Mouse (Mus musculus) limb, embryonic 11.5 days (tissue): ENCODE measurements around the gene Hoxd1. TPM values are rescaled to one million over a fixed set of nuclear protein-coding genes. Genes with fewer than 3 reads are reported as not detected.

Experiments
- ATAC-seq: fragments of 200-750 bp; cut with Nextera tagmentation; 2 replicates; pipeline ENCODE4 v1.8.0; 2017; ENCODE audit warnings: low read depth; ENCODE audit not compliant: insufficient number of reproducible peaks, low FRiP score, low TSS enrichment
- DNase-seq: peaks from one replicate; pipeline ENCODE4 v3.0.0-alpha.2; 2015; ENCODE audit warnings: low spot score
- H3K27ac ChIP-seq: fragments of 300-500 bp; sonication (generic); replicated peaks from 2 replicates; pipeline ENCODE4 v1.5.1; 2014; ENCODE audit warnings: low read depth, mild to moderate bottlenecking, low read length
- H3K27me3 ChIP-seq: fragments of 300-500 bp; sonication (generic); 2 replicates; pipeline ENCODE4 v1.6.1; 2014; ENCODE audit warnings: mild to moderate bottlenecking, low read length, mixed read lengths; ENCODE audit not compliant: control insufficient read depth, insufficient read depth
- H3K36me3 ChIP-seq: fragments of 300-500 bp; sonication (generic); 2 replicates; pipeline ENCODE4 v1.6.1; 2014; ENCODE audit warnings: mild to moderate bottlenecking, low read length, moderate library complexity, mixed read lengths; ENCODE audit not compliant: control insufficient read depth, insufficient read depth
- H3K4me1 ChIP-seq: fragments of 300-500 bp; sonication (generic); 2 replicates; pipeline ENCODE4 v1.6.1; 2014; ENCODE audit warnings: low read length, mixed read lengths; ENCODE audit not compliant: control insufficient read depth, insufficient read depth
- H3K4me2 ChIP-seq: fragments of 300-500 bp; sonication (generic); 2 replicates; pipeline ENCODE4 v1.6.1; 2014; ENCODE audit warnings: low read depth, mild to moderate bottlenecking, moderate library complexity; ENCODE audit not compliant: severe bottlenecking
- H3K4me3 ChIP-seq: fragments of 300-500 bp; sonication (generic); 2 replicates; pipeline ENCODE4 v1.5.1; 2014; ENCODE audit warnings: low read depth, low read length
- H3K9ac ChIP-seq: fragments of 300-500 bp; sonication (generic); 2 replicates; pipeline ENCODE4 v1.6.1; 2014; ENCODE audit warnings: mild to moderate bottlenecking, low read length
- H3K9me3 ChIP-seq: fragments of 300-500 bp; sonication (generic); 2 replicates; pipeline ENCODE4 v1.6.1; 2016; ENCODE audit warnings: low read length; ENCODE audit not compliant: control insufficient read depth
- WGBS: fragments of 180-500 bp; shearing (Covaris S2); extraction: QIAGEN DNeasy Blood & Tissue Kit; methylation state at CpG from one replicate; pipeline ENCODE4 v1.1.7; 2014; 5-methylcytosine and 5-hydroxymethylcytosine counted together
- polyA plus RNA-seq: library from polyadenylated mRNA; unstranded; fragments of >200 nt; fragmentation: Nextera tagmentation; extraction: Ambion mirVana; gene quantifications from 2 replicates; pipeline ENCODE4 v1.2.1, GENCODE M21; 2014

Hoxd1 gene
- polyA plus RNA-seq, 1 experiment from 2014 or later, result 0.17 TPM

DNA sequence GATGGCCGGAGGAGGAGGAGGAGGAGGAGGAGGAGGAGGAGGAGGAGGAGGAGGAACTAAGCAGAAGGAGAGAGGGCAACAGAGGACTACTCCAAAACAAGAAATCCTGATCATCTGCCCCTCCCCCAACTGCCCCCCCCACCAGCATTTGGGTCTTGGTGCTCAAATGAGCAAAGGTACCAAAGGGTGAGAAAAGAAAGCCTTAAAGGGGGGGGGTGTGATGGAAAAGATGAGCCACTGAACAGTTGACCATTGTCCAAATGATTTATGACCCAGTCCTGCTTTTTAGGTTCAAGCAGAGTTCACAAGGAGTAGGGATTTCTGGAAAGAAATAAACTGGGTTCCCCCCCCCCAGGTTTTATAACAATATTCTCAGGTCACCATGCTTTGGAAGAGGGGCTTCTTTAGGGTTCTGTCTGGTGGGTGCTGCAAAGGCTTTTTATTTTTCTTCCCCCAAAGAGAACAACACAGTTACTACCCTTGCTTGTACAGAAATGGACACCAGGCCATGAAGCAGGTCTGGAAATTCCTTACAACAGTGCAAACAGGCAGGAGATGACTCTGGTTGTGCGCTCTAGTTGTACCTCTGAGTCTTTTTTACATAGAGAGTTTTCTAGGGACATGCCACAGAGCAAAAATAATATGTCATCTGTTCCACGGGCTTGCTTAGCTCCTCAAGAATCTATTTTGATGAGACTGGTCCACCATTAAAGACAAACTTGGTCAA, 21.4 kb upstream of the Hoxd1 start:
- Histone ChIP-seq H3K27ac (no peak overlapping the region), H3K27me3 (peaks cover 75% of the 10 kb centered on the region), H3K9ac (no peak overlapping the region), H3K4me1 (peaks cover 40% of the 10 kb centered on the region), H3K36me3 (no peaks in the 10 kb centered on the region), H3K4me2 (no peak overlapping the region), H3K9me3 (no peaks in the 10 kb centered on the region), H3K4me3 (no peak overlapping the region)
- DNase-seq (no peak), ATAC-seq (no peak)
- WGBS, result 43% methylated on average over 2 of the region's 3 CpGs

DNA sequence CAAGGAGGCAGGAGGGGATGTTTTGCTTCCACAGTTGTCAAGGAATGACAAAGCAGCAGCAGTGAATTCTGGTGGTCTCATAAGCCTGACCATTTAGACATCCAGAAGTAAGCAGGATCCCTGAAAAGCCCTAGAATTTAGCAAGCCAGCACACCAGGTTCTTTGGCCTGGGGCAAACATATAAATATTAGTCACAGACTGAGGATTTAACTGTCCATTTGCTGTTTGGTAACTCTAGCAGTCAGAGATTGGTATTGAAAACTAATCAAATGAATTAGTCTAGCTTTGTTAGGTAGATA, 20.9 kb upstream of the Hoxd1 start:
- H3K4me1 ChIP-seq, result peaks cover 41% of the 10 kb centered on the region
- ATAC-seq (no peak), DNase-seq (no peak)
- no peak overlapping the region for H3K27ac ChIP-seq
- no peak overlapping the region for H3K9ac ChIP-seq
- H3K4me3 ChIP-seq, result no peak overlapping the region
- no peak overlapping the region for H3K4me2 ChIP-seq
- peaks cover 76% of the 10 kb centered on the region for H3K27me3 ChIP-seq
- no peaks in the 10 kb centered on the region for H3K36me3 ChIP-seq
- H3K9me3 ChIP-seq, result no peaks in the 10 kb centered on the region

DNA sequence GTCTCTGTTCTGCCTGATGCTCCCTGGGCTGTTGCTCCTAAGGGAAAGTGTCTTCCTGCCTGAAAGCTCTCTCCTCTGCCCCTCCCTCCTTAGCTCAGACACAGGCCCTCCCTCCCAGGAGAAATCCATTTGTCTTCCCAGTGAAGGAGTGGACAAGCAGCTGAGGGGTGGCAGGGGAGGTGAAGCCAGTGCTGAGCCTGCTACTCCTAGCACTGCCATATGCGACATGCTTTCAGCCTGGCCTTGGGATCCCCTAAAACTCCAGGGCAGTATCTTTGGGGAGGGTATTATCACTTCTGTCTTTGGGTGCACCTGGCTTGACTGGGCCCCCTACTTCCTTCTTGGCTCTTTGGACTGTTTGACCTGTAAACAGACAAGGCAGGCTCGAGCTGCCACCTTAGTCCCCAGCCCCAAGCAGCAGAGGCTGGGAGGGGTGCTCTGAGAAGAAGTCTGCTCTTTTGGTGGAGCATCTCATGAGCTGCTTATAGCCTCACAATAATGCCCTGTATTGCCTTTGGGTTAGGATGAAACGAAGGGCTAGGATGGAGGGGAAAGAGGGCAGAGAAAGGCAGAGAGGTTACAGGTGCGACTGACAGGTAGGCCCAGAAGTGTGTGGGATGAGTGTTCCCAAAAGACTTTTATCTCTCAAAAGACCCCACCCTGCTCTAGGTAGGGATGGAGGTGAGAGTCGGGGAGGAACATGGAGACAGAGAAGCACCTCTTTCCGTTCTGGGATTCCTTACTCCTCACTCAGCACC, 17.1 kb upstream of the Hoxd1 start:
- Histone ChIP-seq H3K27me3 (peaks cover 65% of the 10 kb centered on the region), H3K36me3 (no peaks in the 10 kb centered on the region), H3K4me1 (peaks cover 18% of the 10 kb centered on the region), H3K4me3 (no peak overlapping the region), H3K9ac (no peak overlapping the region), H3K27ac (no peak overlapping the region), H3K4me2 (peak overlapping the region; percentile 36; the same call in 1 of the 2 replicates), H3K9me3 (no peaks in the 10 kb centered on the region)
- no peak for ATAC-seq
- 8% methylated on average over 6 of the region's 6 CpGs for WGBS
- peak; percentile 25 for DNase-seq

DNA sequence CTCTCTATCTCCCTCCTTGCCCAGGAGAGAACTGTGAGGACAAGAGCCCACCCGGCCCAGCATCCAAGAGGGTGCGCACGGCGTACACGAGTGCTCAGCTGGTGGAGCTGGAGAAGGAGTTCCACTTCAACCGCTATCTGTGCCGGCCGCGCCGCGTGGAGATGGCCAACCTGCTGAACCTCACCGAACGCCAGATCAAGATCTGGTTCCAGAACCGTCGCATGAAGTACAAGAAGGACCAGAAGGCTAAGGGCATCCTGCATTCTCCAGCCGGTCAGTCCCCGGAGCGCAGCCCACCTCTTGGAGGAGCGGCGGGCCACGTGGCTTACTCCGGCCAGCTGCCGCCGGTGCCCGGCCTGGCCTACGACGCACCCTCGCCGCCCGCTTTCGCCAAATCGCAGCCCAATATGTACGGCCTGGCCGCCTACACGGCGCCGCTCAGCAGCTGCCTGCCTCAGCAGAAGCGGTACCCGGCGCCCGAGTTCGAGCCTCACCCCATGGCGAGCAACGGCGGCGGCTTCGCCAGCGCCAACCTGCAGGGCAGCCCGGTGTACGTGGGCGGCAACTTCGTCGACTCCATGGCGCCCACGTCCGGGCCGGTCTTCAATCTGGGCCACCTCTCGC, 16.4 kb upstream of the Hoxd1 start:
- ATAC-seq (no peak), DNase-seq (peak; percentile 60)
- peaks cover 64% of the 10 kb centered on the region for H3K27me3 ChIP-seq
- peaks cover 17% of the 10 kb centered on the region for H3K4me1 ChIP-seq
- peak overlapping the region; percentile 20 for H3K4me3 ChIP-seq
- H3K36me3 ChIP-seq, result no peaks in the 10 kb centered on the region
- no peaks in the 10 kb centered on the region for H3K9me3 ChIP-seq
- peak overlapping the region; percentile 12; the same call in 1 of the 2 replicates for H3K9ac ChIP-seq
- 2% methylated on average over 58 of the region's 58 CpGs for WGBS
- peak overlapping the region; percentile 36 for H3K4me2 ChIP-seq
- no peak overlapping the region for H3K27ac ChIP-seq

DNA sequence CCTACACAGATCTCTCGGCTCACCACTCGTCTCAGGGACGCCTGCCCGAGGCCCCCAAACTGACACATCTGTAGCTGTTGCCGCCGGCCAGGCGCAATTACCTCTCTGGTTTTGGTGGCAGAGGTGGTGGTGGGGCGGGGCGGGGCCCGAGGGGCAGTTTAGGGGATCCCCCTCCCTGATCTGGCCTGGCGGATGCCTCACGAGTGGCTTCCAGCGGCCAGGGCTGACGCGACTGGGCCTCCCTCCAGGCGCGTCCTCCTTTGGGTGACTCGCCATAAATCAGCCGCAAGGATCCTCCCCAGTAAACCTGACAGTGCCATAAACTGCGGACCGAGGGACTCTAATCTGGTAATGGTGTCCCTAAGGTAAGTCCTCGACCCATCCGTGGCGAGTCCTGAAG, 15.8 kb upstream of the Hoxd1 start:
- Histone ChIP-seq H3K9ac (no peak overlapping the region), H3K4me1 (peaks cover 17% of the 10 kb centered on the region), H3K4me3 (peak overlapping the region; percentile 20), H3K27ac (no peak overlapping the region), H3K9me3 (no peaks in the 10 kb centered on the region), H3K27me3 (peaks cover 68% of the 10 kb centered on the region), H3K4me2 (peak overlapping the region; percentile 36), H3K36me3 (no peaks in the 10 kb centered on the region)
- DNase-seq (peak; percentile 50), ATAC-seq (no peak)
- WGBS, result 6% methylated on average over 24 of the region's 24 CpGs

DNA sequence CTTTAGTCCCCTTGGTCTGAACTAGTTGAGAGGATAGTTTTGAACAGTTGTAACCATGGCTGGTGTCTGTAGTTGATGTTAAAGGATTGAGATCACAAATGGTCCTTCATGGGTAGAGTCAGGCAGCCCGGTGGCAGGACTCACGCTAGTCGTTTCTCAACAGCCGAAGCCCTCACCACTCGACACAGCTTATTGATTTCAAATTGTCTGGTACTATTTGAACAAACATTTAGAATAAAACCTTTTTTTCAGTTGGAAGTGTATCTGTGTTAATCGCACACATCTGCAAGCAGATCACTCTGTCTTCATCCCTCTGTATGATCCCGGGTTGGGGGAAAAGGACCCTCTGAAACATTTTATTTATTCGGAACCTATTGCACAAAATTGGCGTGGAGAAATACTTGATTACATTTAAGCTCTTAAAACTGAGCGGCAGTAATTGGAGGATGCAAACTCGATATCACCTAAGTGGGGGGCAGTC, 15.1 kb upstream of the Hoxd1 start:
- Histone ChIP-seq H3K9ac (no peak overlapping the region), H3K4me3 (no peak overlapping the region), H3K27ac (no peak overlapping the region), H3K4me1 (peaks cover 17% of the 10 kb centered on the region), H3K36me3 (no peaks in the 10 kb centered on the region), H3K27me3 (peaks cover 75% of the 10 kb centered on the region), H3K9me3 (no peaks in the 10 kb centered on the region), H3K4me2 (no peak overlapping the region)
- WGBS, result 11% methylated on average over 11 of the region's 11 CpGs
- ATAC-seq (no peak), DNase-seq (peak; percentile 45)

DNA sequence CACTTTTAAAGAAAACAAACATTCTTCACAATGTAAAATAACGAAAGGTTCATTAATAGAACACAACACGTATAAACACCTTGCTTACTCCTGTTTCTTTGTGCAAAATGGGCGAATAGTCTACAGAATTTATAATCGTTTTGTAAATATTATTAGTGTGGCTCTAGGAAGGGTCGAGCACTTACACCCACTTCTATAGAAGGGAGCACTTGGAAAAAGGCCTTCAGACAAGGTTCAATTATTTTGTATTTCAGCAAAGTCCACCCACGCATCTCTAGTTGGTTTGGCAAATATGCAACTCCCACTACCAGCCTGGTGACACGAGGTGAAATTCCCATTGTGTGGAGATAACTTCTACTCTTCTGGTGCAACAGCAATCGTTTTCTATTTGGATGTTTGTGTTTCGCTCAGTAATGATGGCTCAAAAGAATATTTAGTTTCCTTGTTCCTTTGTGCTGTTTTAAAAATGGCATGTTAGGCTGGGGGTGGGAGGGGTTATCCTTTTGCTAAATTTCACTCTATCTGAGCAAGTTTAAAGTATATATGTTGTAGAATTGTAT, 14.3 kb upstream of the Hoxd1 start:
- H3K4me1 ChIP-seq, result peaks cover 24% of the 10 kb centered on the region
- no peak for ATAC-seq
- H3K27me3 ChIP-seq, result peaks cover 75% of the 10 kb centered on the region
- DNase-seq, result peak; percentile 39
- WGBS, result 20% methylated on average over 9 of the region's 9 CpGs
- H3K36me3 ChIP-seq, result no peaks in the 10 kb centered on the region
- no peak overlapping the region for H3K27ac ChIP-seq
- no peak overlapping the region for H3K9ac ChIP-seq
- H3K9me3 ChIP-seq, result no peaks in the 10 kb centered on the region
- H3K4me2 ChIP-seq, result no peak overlapping the region
- H3K4me3 ChIP-seq, result no peak overlapping the region

DNA sequence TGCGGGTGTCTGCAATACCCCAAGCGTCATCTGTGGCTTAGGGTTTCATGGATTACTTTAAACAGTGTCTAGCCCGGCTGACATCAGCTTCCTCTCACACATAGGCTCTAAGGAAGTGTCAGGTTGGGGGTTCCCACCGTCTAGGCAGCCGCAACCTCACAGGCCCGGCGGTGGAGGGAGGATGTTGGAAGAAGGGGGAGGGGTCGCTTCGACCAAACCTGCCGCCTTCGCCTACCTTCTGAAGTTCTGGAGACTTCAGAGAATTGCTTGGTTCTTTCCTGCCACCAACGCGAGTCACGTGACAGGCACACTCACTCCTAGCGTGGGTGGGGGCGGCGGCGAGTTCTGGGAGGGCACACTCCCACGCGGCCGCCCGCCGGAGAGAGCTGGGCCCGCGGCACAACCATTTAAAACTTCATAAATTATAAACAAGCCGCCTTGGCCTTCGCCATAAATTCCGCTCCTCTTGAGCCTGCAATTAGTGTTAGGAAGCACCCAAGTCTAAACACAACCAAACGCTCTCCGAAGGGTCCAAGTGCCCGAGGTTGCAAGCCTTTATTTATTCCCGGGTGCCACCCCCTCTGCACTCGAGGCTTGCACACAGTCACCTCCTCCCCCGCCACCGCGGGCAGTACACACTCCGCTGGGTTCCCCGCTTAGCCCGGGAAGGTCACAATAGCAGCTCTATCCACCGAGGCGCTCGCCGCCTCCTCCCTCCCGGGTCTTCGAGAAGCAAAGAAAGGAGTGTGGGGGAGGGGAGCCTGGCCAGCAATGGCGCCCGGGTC, 13.3 kb upstream of the Hoxd1 start:
- peak; percentile 85 for DNase-seq
- H3K4me2 ChIP-seq, result peak overlapping the region; percentile 84
- H3K4me3 ChIP-seq, result peak overlapping the region; percentile 35
- no peaks in the 10 kb centered on the region for H3K36me3 ChIP-seq
- H3K4me1 ChIP-seq, result peaks cover 24% of the 10 kb centered on the region
- WGBS, result under 1% methylated on average over 47 of the region's 47 CpGs
- peak overlapping the region; percentile 33; the same call in 1 of the 2 replicates for H3K27ac ChIP-seq
- peak overlapping the region; percentile 51 for H3K9ac ChIP-seq
- ATAC-seq, result peak; percentile 24
- peaks cover 69% of the 10 kb centered on the region for H3K27me3 ChIP-seq
- H3K9me3 ChIP-seq, result no peaks in the 10 kb centered on the region
